Mouse (Mus musculus): ENCODE measurements around the gene Ptprm.

GRCm38 (mm10) chr17:66813786-66814185, 540.5 kb downstream of the Ptprm start:
- TF ChIP-seq CTCF (IDR thresholded peaks at IDR 0.05; ENCODE audit: insufficient read depth, low read depth, low read length) (no peak), POLR2A (IDR thresholded peaks at IDR 0.05; ENCODE audit: insufficient read depth, low read depth, low read length) (no peak)
